Mouse (Mus musculus): Measurements from ENCODE around the gene Rbm8a. TPM values are rescaled to one million over a fixed set of nuclear protein-coding genes. Genes with fewer than 3 reads are reported as not detected.

The Rbm8a gene
- total and polyA plus RNA-seq, 3 experiments: 231 to 363 TPM; not detected in 1

DNA sequence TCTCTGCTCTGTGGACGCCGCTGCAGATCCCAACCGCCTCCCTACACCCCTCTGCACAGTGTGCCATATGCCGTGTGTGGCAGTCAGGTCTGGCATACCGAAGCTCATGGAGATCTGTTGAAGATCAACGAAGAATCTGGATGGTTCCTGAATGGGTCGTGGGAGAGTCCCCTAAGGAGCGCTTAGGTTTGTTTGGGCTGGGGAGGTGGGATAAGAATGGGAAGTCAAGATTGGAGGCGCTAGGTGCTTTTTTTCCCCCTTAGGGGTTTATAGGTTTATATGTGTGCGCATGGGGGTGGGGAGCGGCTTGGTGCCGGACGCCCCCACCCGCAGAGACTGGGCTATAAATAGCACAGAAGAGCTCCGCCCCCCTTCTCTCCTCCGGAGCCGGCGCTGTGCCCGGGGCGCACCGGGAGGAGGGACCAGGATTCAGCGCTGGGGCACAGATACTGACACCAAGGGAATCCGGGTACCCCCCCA lies 33.5 kb upstream of the Rbm8a start, which contains the start of gene Ankrd34a:
TSS of gene Ankrd34a (plus strand) at position 409 of the 480 bp plus-strand sequence.
- H3K9ac ChIP-seq (ENCODE audit: control insufficient read depth, low read depth, low read length, poor library complexity, severe bottlenecking): peak within 1 kb of the TSS; percentile 37
- no peak for DNase-seq (ENCODE audit: low read depth, low spot score)

DNA sequence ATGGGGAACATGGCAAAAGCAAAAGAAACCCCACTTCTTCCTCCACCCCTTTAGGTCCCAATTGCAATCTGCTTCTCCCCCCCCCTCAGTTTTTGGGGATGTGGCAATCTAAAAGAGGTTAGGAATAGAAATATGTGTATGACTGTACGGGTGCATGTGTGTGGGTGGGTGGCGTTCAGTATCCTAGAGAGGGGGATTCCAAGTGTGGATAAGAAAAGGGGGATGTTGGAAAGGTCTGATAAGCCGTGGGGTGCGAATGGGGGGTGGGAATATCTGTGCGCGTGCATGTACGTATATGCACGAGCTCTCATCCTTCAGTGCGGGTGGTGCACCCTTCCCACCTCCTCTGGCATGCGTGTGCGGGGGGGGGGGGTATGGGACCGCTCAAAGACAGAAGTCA lies 32.9 kb upstream of the Rbm8a start:
- peak overlapping the region; percentile 38 to 45 for H3K4me3 ChIP-seq (ENCODE audit: control insufficient read depth in 1 of 2, insufficient read depth in 1 of 2, low read depth in 2 of 2, low read length in 2 of 2)
- H3K9ac ChIP-seq (ENCODE audit: control insufficient read depth, low read depth, low read length, poor library complexity, severe bottlenecking): peak overlapping the region; percentile 37
- DNase-seq (ENCODE audit: low read depth, low spot score): peak; percentile 30
- peaks cover 11 to 14% of the 10 kb centered on the region in 2 experiments for H3K4me1 ChIP-seq (ENCODE audit: control insufficient read depth in 1 of 2, insufficient read depth in 2 of 2, low read length in 2 of 2)
- H3K27me3 ChIP-seq (ENCODE audit: control insufficient read depth in 1 of 2, insufficient read depth in 2 of 2, low read length in 2 of 2): no peaks in the 10 kb centered on the region
- TF ChIP-seq MAX (IDR thresholded peaks at IDR 0.05; ENCODE audit: low read length): no peak
- TF ChIP-seq RCOR1 (IDR thresholded peaks at IDR 0.05; ENCODE audit: low read depth, low read length): no peak
- no peak for TF ChIP-seq POLR2A (IDR thresholded peaks at IDR 0.05; ENCODE audit: control insufficient read depth in 1 of 2, insufficient read depth in 1 of 2, low read depth in 1 of 2, low read length in 2 of 2, poor library complexity in 1 of 2)
- no peak for TF ChIP-seq GATA1 (IDR thresholded peaks at IDR 0.05; ENCODE audit: low read depth, low read length)
- TF ChIP-seq CHD1 (IDR thresholded peaks at IDR 0.05; ENCODE audit: low read depth, low read length): no peak
- no peak for TF ChIP-seq BHLHE40 (IDR thresholded peaks at IDR 0.05; ENCODE audit: borderline replicate concordance, low read depth, low read length)
- TF ChIP-seq JUND (IDR thresholded peaks at IDR 0.05; ENCODE audit: low read depth, low read length): no peak
- no peak for TF ChIP-seq TBP (IDR thresholded peaks at IDR 0.05; ENCODE audit: low read depth, low read length)
- TF ChIP-seq MAFK (IDR thresholded peaks at IDR 0.05; ENCODE audit: borderline replicate concordance, low read depth, low read length): no peak
- TF ChIP-seq TCF12 (IDR thresholded peaks at IDR 0.05; ENCODE audit: low read depth, low read length): no peak
- no peak for TF ChIP-seq MEF2A (IDR thresholded peaks at IDR 0.05; ENCODE audit: extremely low read depth, insufficient replicate concordance, low read depth, low read length, poor library complexity, severe bottlenecking)
- no peak for TF ChIP-seq SMC3 (IDR thresholded peaks at IDR 0.05; ENCODE audit: low read depth, low read length)
- TF ChIP-seq EP300 (IDR thresholded peaks at IDR 0.05; ENCODE audit: low read depth in 1 of 2, low read length in 2 of 2): no peak
- TF ChIP-seq ZC3H11A (IDR thresholded peaks at IDR 0.05; ENCODE audit: low read depth, low read length): no peak
- TF ChIP-seq KAT2A (conservative IDR thresholded peaks at IDR 0.05; ENCODE audit: low read depth, low read length): no peak
- TF ChIP-seq ZKSCAN1 (IDR thresholded peaks at IDR 0.05; ENCODE audit: low read depth, low read length): no peak
- TF ChIP-seq POLR2AphosphoS2 (IDR thresholded peaks at IDR 0.05; ENCODE audit: low read length): no peak
- no peak for TF ChIP-seq USF1 (IDR thresholded peaks at IDR 0.05; ENCODE audit: low read depth, low read length)
- no peak for TF ChIP-seq ELF1 (IDR thresholded peaks at IDR 0.05; ENCODE audit: low read depth, low read length)
- H3K9me3 ChIP-seq (replicated peaks; ENCODE audit: insufficient read depth, low read length): no peaks in the 10 kb centered on the region
- H3K27ac ChIP-seq (ENCODE audit: control insufficient read depth, low read depth, low read length): no peak overlapping the region
- peaks cover 3% of the 10 kb centered on the region; the same call in 1 of the 2 replicates for H3K79me2 ChIP-seq (ENCODE audit: control insufficient read depth, insufficient read depth, low read length, poor library complexity)
- peaks cover 0 to 12% of the 10 kb centered on the region in 2 experiments; a peak in 2 of 4 replicates for H3K36me3 ChIP-seq (ENCODE audit: control insufficient read depth in 1 of 2, insufficient read depth in 2 of 2, low read length in 2 of 2)

More for the DNA sequence above, 33.5 kb upstream of the Rbm8a start, which contains the start of gene Ankrd34a:
- Histone ChIP-seq H3K4me1 (ENCODE audit: control insufficient read depth in 1 of 2, insufficient read depth in 2 of 2, low read length in 2 of 2) (peaks cover 9 to 10% of the 10 kb centered on the region in 2 experiments; a peak in 3 of 4 replicates), H3K9me3 (replicated peaks; ENCODE audit: insufficient read depth, low read length) (no peaks in the 10 kb centered on the region), H3K36me3 (ENCODE audit: control insufficient read depth in 1 of 2, insufficient read depth in 2 of 2, low read length in 2 of 2) (peaks cover 0 to 10% of the 10 kb centered on the region in 2 experiments; a peak in 2 of 4 replicates), H3K4me3 (ENCODE audit: control insufficient read depth in 1 of 2, insufficient read depth in 1 of 2, low read depth in 2 of 2, low read length in 2 of 2) (peak within 1 kb of the TSS; percentile 38 to 45), H3K27ac (ENCODE audit: control insufficient read depth, low read depth, low read length) (no peak within 1 kb of the TSS), H3K79me2 (ENCODE audit: control insufficient read depth, insufficient read depth, low read length, poor library complexity) (peaks cover 3% of the 10 kb centered on the region; the same call in 1 of the 2 replicates), H3K27me3 (ENCODE audit: control insufficient read depth in 1 of 2, insufficient read depth in 2 of 2, low read length in 2 of 2) (no peaks in the 10 kb centered on the region)
- TF ChIP-seq ZMIZ1 (IDR thresholded peaks at IDR 0.05; ENCODE audit: low read depth, low read length) (0 out of 2 replicates have a peak, but pooled peaks have one; percentile 29), MAZ (IDR thresholded peaks at IDR 0.05; ENCODE audit: low read depth, low read length) (no peak), MEF2A (IDR thresholded peaks at IDR 0.05; ENCODE audit: extremely low read depth, insufficient replicate concordance, low read depth, low read length, poor library complexity, severe bottlenecking) (peak; percentile 71; the same call in 1 of the 2 replicates)

Measured in MEL (cell line).